Mouse (Mus musculus) spleen, postnatal 10 days (tissue): ENCODE measurements around the gene Rab15.
"Not testable (repeated sequence)": the region's sequence is repeated elsewhere in the genome, so short reads cannot be mapped to it uniquely, and the experiment has no call there.

Experiments
- DNase-seq, 2 experiments: peaks; one replicate each; pipeline ENCODE4 v3.0.0; 2021 to 2022; ENCODE audit warnings: low spot score in 2 of 2

Rab15 gene

DNA sequence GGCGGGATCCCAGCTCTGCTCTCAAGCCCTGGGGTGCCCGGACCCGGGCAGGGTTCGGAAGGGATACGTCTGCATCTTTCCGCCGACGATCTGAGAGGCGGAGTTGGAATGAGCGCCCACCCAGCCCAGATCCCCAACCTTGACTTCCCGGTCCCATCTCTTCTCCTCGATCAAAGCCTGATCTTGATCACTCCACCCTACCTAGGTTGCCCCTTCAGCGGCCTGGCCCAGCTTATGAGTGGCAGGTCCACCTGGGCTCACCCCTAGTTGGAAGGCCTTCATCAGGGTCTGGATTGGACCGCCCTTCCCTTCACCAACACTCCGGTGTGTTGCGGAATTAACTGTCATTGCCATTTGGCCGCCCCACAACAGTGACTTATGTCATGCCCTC is at the start of gene Rab15:
TSS of gene Rab15 (minus strand) at position 258 of the 391 bp plus-strand sequence.
- no peak for DNase-seq

- no peak for DNase-seq
These were observed 46.9 kb upstream of the Rab15 start for GRCm38 (mm10) chr12:76869561-76869960.

DNA sequence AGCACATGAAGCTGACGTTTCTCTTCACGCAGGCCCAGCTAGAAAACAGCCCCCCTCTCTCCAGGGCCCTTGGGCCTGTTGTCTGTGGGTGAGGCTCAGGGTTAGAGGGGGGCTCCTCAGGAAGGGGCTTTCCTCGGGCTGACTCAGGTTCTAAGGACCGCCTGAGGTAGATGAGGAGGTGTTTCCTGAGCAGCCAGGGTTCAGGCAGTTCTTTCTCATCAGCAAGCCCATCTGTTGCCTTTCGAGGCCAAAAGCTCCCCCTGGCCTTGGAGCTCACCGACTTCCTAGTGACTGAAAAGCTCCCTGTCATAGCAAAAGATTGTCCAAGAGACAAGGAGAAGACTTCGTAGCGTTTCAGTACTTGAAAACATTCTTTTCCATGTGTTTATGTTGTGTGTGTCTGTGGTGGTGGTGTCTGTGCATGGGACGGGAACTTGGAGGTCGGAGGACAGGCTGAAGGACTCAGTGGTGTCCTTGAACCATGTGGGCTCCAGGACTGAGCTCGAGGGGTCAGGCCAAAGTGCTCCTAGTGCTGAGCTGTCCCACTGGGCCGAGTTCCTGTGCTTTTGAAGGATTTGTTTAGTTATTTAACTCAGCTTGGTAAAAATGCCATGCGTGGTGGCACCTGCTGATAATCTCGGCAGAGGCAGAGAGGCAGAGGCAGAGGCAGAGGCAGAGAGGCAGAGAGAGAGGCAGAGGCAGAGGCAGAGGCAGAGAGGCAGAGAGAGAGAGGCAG is 45.9 kb upstream of the Rab15 start:
- no peak for DNase-seq

DNA sequence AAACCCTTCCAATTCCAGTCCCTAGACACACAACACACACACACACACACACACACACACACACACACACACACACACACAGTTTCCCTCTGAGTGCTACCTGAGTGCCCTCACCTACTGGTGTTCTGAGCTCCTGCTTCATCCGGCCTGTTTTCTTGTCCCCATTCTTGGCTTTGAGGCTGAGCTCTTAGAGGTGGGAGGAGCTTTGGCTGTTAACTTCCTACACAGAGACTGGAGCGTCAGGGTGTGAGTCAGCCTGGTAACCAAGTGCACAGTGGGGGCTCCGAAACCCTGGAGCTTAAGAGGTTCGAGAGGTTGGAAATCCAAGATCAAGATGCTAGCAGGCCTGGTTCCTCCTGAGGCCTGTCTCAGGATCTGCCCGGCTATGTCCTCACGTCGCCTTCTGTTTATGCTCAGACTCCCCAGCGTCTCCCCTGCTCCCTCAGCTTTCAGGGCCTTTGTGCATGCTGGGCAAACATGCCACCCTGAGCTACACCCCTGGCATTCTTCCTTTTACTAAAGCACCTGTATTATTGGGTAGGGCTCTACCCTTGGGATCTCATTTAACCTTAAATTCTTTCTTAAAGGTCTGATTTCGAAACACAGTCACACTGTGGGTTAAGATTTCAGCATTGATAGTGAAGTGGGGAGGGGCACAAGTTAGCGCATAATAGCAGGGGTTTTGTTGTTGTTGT is 45.0 kb upstream of the Rab15 start:
- DNase-seq, result no peak

DNA sequence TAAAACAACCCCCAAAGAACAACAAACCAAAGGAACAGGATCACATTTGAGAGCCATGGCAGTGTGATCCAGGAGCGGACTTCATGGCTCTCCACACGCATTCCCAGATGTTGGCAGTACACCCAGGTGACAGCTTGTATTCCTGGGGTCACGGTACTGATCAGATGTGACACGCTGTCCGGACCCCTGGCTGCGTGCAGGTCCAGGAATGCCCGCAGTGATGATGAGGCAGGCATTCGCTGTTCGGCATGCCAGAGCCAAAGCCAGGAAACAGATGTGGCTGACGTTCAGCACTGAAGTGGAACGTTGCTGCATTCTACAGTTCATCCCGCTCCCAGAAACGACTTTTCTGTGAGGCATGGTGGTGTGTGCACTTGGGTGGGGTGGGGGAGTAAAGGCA is 42.6 kb upstream of the Rab15 start:
- no peak for DNase-seq

GRCm38 (mm10) chr12:76863651-76864050 is 40.9 kb upstream of the Rab15 start:
- no peak for DNase-seq

GRCm38 (mm10) chr12:76858788-76859187 is 36.1 kb upstream of the Rab15 start:
- DNase-seq, result not testable (repeated sequence)

GRCm38 (mm10) chr12:76857087-76857486 is 34.4 kb upstream of the Rab15 start:
- DNase-seq, result no peak

DNA sequence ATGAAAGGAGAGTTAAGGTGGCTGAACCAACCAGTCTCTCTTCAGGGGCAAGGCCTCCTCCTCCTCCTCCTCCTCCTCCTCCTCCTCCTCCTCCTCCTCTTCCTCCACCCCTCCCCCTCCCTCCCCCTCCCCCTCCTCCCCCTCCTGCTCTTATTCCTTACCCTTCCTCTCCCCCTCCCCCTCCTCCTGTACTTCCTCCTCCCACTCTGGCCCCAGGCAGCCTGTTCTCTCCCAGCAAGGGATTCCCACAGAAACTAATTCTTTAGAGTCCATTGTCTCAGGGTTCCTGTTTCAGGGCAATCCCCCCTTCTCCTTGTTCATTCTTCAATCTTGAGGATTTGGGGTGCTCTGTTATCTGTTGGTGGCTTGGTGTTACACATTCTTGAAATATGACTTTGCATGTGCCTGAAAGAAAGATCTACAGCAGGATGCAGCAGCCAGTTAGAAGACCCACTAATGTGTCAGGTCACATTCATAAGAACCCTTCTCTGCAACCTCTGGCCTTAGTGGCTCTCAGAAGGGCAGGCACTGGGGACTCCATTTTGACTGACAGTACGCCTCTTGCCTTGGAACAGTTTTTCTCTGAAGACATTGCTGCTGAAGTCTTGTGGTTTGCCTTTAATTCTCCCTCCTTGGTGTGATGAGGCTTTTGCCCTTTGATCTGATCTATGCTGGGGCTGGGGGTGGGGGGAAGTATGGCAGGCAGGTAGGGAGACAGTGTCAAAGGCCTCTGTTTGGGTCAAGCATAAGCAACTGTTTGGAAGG is 30.9 kb upstream of the Rab15 start:
- DNase-seq, result no peak

- DNase-seq, result no peak
These were observed 29.7 kb upstream of the Rab15 start for GRCm38 (mm10) chr12:76852419-76852818.

DNA sequence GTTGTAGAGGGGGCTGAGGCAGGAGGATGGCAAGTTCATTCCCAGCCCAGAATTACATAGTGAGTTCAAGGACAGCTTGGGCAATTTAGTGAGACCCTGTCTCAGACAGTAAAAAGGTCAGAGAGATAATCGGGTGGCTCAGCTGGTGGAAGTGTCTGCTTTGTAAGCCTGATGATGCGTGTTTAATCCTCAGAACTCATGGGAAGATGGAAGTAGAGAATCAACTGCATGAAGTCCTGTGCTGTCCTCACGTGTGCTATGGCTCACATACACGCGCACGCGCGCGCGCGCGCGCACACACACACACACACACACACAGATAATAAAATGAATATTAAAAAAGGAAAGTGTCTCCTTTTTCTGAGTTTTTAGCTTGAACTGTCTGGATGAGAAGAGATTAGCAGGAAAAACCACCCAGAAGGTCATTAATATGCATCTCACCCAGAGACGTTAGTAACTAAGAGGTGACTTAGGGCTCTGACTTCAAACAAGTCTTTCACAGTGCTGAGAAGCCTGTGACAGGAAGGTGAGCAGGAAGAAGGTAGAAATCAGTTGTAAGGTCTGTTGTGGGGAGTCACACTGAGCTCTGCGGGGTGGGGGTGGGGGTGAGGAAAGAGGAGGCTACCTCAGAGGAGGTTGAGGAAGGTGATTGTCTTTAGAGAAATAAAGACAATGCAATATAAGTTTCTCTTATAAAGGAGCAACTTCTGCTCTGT is 21.8 kb upstream of the Rab15 start:
- no peak for DNase-seq

- no peak for DNase-seq
These were observed 17.4 kb upstream of the Rab15 start for GRCm38 (mm10) chr12:76840081-76840480.

GRCm38 (mm10) chr12:76839298-76839697 is 16.6 kb upstream of the Rab15 start:
- DNase-seq, result no peak

- DNase-seq, result no peak
These were observed 15.3 kb upstream of the Rab15 start for GRCm38 (mm10) chr12:76837844-76838650.

DNA sequence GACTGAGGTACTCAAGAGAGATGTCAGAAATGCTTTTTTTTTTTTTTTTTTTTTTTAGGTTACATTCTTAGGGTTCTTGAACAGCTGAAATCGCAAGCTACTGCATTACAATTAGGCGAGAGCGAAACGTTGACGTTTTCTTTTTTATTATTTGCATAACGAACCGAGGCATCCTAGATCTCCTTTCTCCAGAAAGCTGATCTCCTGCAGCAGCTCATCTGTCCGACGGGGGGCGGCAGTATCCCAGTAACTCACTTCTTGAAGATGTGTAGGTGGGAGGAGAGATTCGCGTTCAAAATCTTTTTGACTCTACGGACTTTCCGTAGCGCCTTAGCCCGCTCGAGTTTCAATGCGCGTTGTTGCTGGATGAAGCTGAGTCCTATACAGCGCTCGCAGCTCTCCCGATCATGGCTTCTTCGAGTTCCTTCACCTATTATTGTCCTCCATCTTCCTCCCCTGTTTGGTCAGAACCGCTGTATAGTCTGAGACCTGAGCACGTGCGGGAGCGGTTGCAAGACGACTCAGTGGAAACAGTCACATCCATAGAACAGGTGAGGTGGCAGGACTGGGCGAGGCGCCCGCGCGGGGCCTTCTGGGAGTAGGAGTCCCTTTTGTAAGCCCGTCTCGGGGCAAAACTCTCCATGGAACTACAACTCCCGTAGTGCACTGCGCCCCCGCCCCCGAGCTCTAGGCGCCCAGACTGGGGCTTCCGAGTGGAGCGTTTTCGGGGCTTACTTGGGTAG is 14.6 kb upstream of the Rab15 start:
- DNase-seq, result peak; percentile 95 to 98

DNA sequence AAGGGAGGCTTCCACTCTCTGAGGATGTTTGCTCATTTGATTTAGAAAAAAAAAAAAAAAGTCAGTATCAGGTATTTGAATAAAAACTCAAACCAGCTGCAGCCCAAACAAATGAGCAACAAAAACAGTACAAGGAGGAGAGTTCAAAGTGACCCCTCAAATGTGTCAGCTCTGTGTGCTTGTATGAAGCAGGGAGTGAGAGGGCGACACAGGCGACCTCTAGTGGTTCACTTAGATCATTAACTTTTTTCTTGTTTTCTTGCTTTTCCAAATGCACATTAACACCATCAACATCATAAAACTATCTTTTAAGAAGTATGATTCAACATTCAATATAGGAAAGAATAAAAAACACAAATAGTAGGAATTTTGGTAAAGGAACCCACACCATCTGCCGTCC is 10.0 kb upstream of the Rab15 start:
- peak in 1 of 2 experiments; percentile 32 for DNase-seq

GRCm38 (mm10) chr12:76825283-76825682 is 2.6 kb upstream of the Rab15 start:
- DNase-seq, result no peak

- peak in 1 of 2 experiments; percentile 22 for DNase-seq
These were observed 582 bp downstream of the Rab15 start for GRCm38 (mm10) chr12:76822002-76822650.

- DNase-seq, result no peak
These were observed 2.1 kb downstream of the Rab15 start for GRCm38 (mm10) chr12:76820615-76821014.

GRCm38 (mm10) chr12:76819816-76820215 is 2.9 kb downstream of the Rab15 start:
- DNase-seq, result no peak
